Mouse (Mus musculus): ENCODE data around the gene Mdn1. TPM values are rescaled to one million over a fixed set of nuclear protein-coding genes. Genes with fewer than 3 reads are reported as not detected.

Mdn1 gene
- total and polyA plus RNA-seq, 3 experiments: 31.1 to 89.5 (median 53.5) TPM

DNA sequence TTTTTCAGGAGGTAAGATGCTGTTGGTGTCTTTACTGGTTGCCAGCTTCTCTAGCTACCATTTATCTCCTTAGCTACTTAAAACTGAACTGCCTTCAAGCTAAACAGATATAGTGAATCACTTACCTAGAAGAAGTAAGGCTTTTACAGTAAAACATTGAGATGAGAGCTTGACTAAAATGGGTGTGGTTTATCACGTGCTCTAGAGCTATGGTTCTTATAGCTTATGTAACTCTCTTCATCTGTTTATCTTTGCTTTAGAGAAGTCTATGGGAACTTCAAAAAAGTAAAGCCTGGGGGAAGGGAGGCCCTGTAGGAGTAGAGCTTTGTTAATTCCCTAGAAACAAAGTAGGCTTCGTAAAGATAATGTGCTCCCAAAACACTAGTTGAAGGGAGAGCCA is 17.1 kb downstream of the Mdn1 start:
- Histone ChIP-seq H3K4me3 (replicated peaks in 1 of 3; ENCODE audit: low read depth in 2 of 3, low read length in 2 of 3, poor library complexity in 1 of 3) (no peak overlapping the region), H3K36me3 (replicated peaks in 1 of 2; ENCODE audit: control insufficient read depth in 1 of 2, insufficient read depth in 1 of 2, low read length in 1 of 2) (peaks cover 64 to 92% of the 10 kb centered on the region in 2 experiments), H3K4me2 (ENCODE audit: insufficient read depth, low read depth, poor library complexity, severe bottlenecking) (no peak overlapping the region), H3K9me3 (replicated peaks; ENCODE audit: low read length) (no peaks in the 10 kb centered on the region), H3K27me3 (replicated peaks) (no peaks in the 10 kb centered on the region), H3K4me1 (ENCODE audit: control insufficient read depth in 1 of 2, insufficient read depth in 2 of 2) (no peaks in the 10 kb centered on the region), H3K79me2 (replicated peaks; ENCODE audit: control insufficient read depth, extremely low read depth, insufficient read depth, poor library complexity, severe bottlenecking) (no peaks in the 10 kb centered on the region), H3K27ac (ENCODE audit: insufficient read depth, low read depth) (no peak overlapping the region), H3K9ac (ENCODE audit: insufficient read depth, low read depth) (no peak overlapping the region)
- DNase-seq (ENCODE audit: extremely low read depth): no peak
- TF ChIP-seq POLR2A (IDR thresholded peaks at IDR 0.05; ENCODE audit: low read depth, low read length) (no peak), ZNF384 (IDR thresholded peaks at IDR 0.05; ENCODE audit: low read depth, low read length) (no peak), POLR2AphosphoS2 (IDR thresholded peaks at IDR 0.05; ENCODE audit: low read depth, low read length) (no peak), UBTF (IDR thresholded peaks at IDR 0.05; ENCODE audit: low read depth, low read length) (no peak), SMC3 (IDR thresholded peaks at IDR 0.05; ENCODE audit: low read depth, low read length) (no peak), MAZ (IDR thresholded peaks at IDR 0.05; ENCODE audit: low read depth, low read length) (no peak), USF1 (IDR thresholded peaks at IDR 0.05; ENCODE audit: low read depth, low read length) (no peak), ELF1 (IDR thresholded peaks at IDR 0.05; ENCODE audit: low read depth, low read length) (no peak), KAT2A (IDR thresholded peaks at IDR 0.05; ENCODE audit: insufficient replicate concordance, low read length) (no peak), JUND (conservative IDR thresholded peaks at IDR 0.05; ENCODE audit: low read depth, low read length) (no peak), MYC (IDR thresholded peaks at IDR 0.05; ENCODE audit: low read depth, low read length) (no peak), MEF2A (IDR thresholded peaks at IDR 0.05; ENCODE audit: borderline replicate concordance, low read depth, low read length) (no peak), TCF12 (IDR thresholded peaks at IDR 0.05; ENCODE audit: low read depth, low read length) (no peak), EP300 (IDR thresholded peaks at IDR 0.05; ENCODE audit: low read length) (no peak), ETS1 (conservative IDR thresholded peaks at IDR 0.05; ENCODE audit: low read depth, low read length) (no peak), E2F4 (IDR thresholded peaks at IDR 0.05; ENCODE audit: insufficient replicate concordance, low read depth, low read length) (no peak), MXI1 (IDR thresholded peaks at IDR 0.05; ENCODE audit: low read depth, low read length) (no peak), CHD1 (IDR thresholded peaks at IDR 0.05; ENCODE audit: low read depth, low read length) (no peak)
- dilution Hi-C loops (cut with MboI; ENCODE audit: extremely low pct_ligation_motif_present, extremely low pct_unique_long_range_greater_than_20kb, low sequenced_read_pairs): no loop called here
- in situ Hi-C loops (cut with MboI; ENCODE audit: low pct_ligation_motif_present, low pct_unique_long_range_greater_than_20kb, low sequenced_read_pairs): no loop called here

DNA sequence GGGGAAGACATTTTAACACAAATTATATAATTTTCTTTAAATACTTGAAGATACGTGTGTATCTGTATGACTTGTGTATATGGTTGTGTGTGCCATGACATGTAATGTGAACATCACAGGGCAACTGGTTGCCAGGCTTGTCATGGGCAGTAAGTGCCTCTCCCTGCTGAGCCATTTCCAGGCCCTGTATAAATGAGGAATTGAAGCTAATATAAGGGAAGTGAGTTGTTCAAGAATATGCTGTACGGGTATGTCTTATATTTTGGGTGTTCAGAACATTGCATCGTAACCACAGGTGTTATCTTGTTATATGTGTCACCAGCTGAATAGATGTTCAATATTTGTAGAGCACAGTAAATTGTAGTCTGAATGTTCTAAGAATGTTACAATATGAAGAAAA is 20.6 kb downstream of the Mdn1 start:
- no peak for TF ChIP-seq KAT2A (IDR thresholded peaks at IDR 0.05; ENCODE audit: insufficient replicate concordance, low read length)
- no peak for TF ChIP-seq TCF12 (IDR thresholded peaks at IDR 0.05; ENCODE audit: low read depth, low read length)
- no peak for TF ChIP-seq MAFK (IDR thresholded peaks at IDR 0.05; ENCODE audit: insufficient replicate concordance, low read length)
- no peak for TF ChIP-seq USF2 (conservative IDR thresholded peaks at IDR 0.05; ENCODE audit: low read depth, low read length)
- TF ChIP-seq RCOR1 (conservative IDR thresholded peaks at IDR 0.05; ENCODE audit: low read depth, low read length): no peak
- no peak for TF ChIP-seq NRF1 (IDR thresholded peaks at IDR 0.05; ENCODE audit: low read depth, low read length)
- TF ChIP-seq BHLHE40 (IDR thresholded peaks at IDR 0.05; ENCODE audit: low read depth, low read length): no peak
- no peak for TF ChIP-seq ETS1 (conservative IDR thresholded peaks at IDR 0.05; ENCODE audit: low read depth, low read length)
- in situ Hi-C loops (cut with MboI; ENCODE audit: low pct_ligation_motif_present, low pct_unique_long_range_greater_than_20kb, low sequenced_read_pairs) (no loop called here), dilution Hi-C loops (cut with MboI; ENCODE audit: extremely low pct_ligation_motif_present, extremely low pct_unique_long_range_greater_than_20kb, low sequenced_read_pairs) (no loop called here)
- Histone ChIP-seq H3K4me3 (replicated peaks in 1 of 3; ENCODE audit: low read depth in 2 of 3, low read length in 2 of 3, poor library complexity in 1 of 3) (no peak overlapping the region), H3K27ac (ENCODE audit: insufficient read depth, low read depth) (no peak overlapping the region), H3K79me2 (replicated peaks; ENCODE audit: control insufficient read depth, extremely low read depth, insufficient read depth, poor library complexity, severe bottlenecking) (no peaks in the 10 kb centered on the region), H3K4me1 (ENCODE audit: control insufficient read depth in 1 of 2, insufficient read depth in 2 of 2) (no peaks in the 10 kb centered on the region), H3K27me3 (replicated peaks) (no peaks in the 10 kb centered on the region), H3K9ac (ENCODE audit: insufficient read depth, low read depth) (no peak overlapping the region), H3K4me2 (ENCODE audit: insufficient read depth, low read depth, poor library complexity, severe bottlenecking) (no peak overlapping the region), H3K36me3 (replicated peaks in 1 of 2; ENCODE audit: control insufficient read depth in 1 of 2, insufficient read depth in 1 of 2, low read length in 1 of 2) (peaks cover 63 to 94% of the 10 kb centered on the region in 2 experiments), H3K9me3 (replicated peaks; ENCODE audit: low read length) (no peaks in the 10 kb centered on the region)
- no peak for DNase-seq (ENCODE audit: extremely low read depth)

All from CH12.LX (cell line).